32 mouse cellular contexts compared by ENCODE assay signal in genomic region chr8:110346915-110347314, GRCm38 (mm10).
"Had no signal": no experiment of that assay in that cellular context is flagged by ENCODE, and none has a peak within 500 bp of the region (broad histone marks: within the 10 kb centered on the region; RNA-seq: fewer than 3 reads in every experiment).

No protein-coding gene starts in this region.

- H3K9me3 ChIP-seq: limb, embryonic 10.5 days; limb, embryonic 12.5 days; limb, embryonic 13.5 days; limb, embryonic 15.5 days; liver, embryonic 12.5 days; liver, embryonic 13.5 days; liver, embryonic 15.5 days; lung, embryonic 15.5 days; megakaryocyte, embryonic 14.5 days; midbrain, embryonic 10.5 days; midbrain, embryonic 12.5 days; midbrain, embryonic 13.5 days; midbrain, embryonic 15.5 days had no signal

- H3K27ac ChIP-seq: left cerebral cortex, adult 2 months; limb, embryonic 10.5 days; limb, embryonic 12.5 days; limb, embryonic 13.5 days; limb, embryonic 15.5 days; liver, embryonic 12.5 days; liver, embryonic 13.5 days; liver, embryonic 14.5 days; liver, embryonic 15.5 days; lung, embryonic 15.5 days; macrophage; midbrain, embryonic 10.5 days; midbrain, embryonic 12.5 days; midbrain, embryonic 13.5 days; midbrain, embryonic 15.5 days had no signal

- DNase-seq: left cerebral cortex, postnatal 4 days; liver; liver, embryonic 13.5 days; liver, postnatal 0 days; lung, adult 18-20 months; lung, adult 2 months; lung, embryonic 14.5 days; lung, postnatal 10 days; lung, postnatal 14 days; lung, postnatal 36 days; lung, postnatal 4 days; midbrain, embryonic 14.5 days had no signal

- H3K9ac ChIP-seq: limb, embryonic 12.5 days; limb, embryonic 13.5 days; limb, embryonic 15.5 days; liver, embryonic 12.5 days; liver, embryonic 13.5 days; liver, embryonic 14.5 days; liver, embryonic 15.5 days; liver, postnatal 0 days; lung, embryonic 14.5 days; lung, embryonic 15.5 days; midbrain, embryonic 12.5 days; midbrain, embryonic 13.5 days; midbrain, embryonic 15.5 days had no signal

- H3K4me3 ChIP-seq: left cerebral cortex, adult 2 months; limb, embryonic 10.5 days; limb, embryonic 12.5 days; limb, embryonic 13.5 days; limb, embryonic 15.5 days; liver, embryonic 12.5 days; liver, embryonic 13.5 days; liver, embryonic 15.5 days; lung, embryonic 15.5 days; megakaryocyte, embryonic 14.5 days; midbrain, embryonic 10.5 days; midbrain, embryonic 12.5 days; midbrain, embryonic 13.5 days; midbrain, embryonic 15.5 days; myocyte had no signal

- H3K4me2 ChIP-seq: limb, embryonic 12.5 days; limb, embryonic 13.5 days; limb, embryonic 15.5 days; liver, embryonic 11.5 days; liver, embryonic 12.5 days; liver, embryonic 13.5 days; liver, embryonic 15.5 days; lung, embryonic 14.5 days; lung, embryonic 15.5 days; midbrain, embryonic 11.5 days; midbrain, embryonic 12.5 days; midbrain, embryonic 13.5 days; midbrain, embryonic 15.5 days had no signal

- ATAC-seq: liver, embryonic 12.5 days; liver, postnatal 0 days; lung, postnatal 0 days; midbrain, embryonic 13.5 days; midbrain, embryonic 15.5 days; midbrain, embryonic 16.5 days had no signal

- H3K36me3 ChIP-seq: limb, embryonic 10.5 days; limb, embryonic 12.5 days; limb, embryonic 13.5 days; limb, embryonic 15.5 days; liver, embryonic 12.5 days; liver, embryonic 13.5 days; liver, embryonic 15.5 days; lung, embryonic 15.5 days; midbrain, embryonic 10.5 days; midbrain, embryonic 12.5 days; midbrain, embryonic 13.5 days; midbrain, embryonic 15.5 days had no signal

- H3K4me1 ChIP-seq: limb, embryonic 12.5 days; limb, embryonic 13.5 days; limb, embryonic 15.5 days; liver, embryonic 12.5 days; liver, embryonic 13.5 days; liver, embryonic 15.5 days; lung, embryonic 15.5 days; megakaryocyte, embryonic 14.5 days; midbrain, embryonic 10.5 days; midbrain, embryonic 12.5 days; midbrain, embryonic 13.5 days; midbrain, embryonic 15.5 days had no signal

- H3K27me3 ChIP-seq: limb, embryonic 12.5 days; limb, embryonic 13.5 days; limb, embryonic 15.5 days; liver, embryonic 12.5 days; liver, embryonic 13.5 days; liver, embryonic 15.5 days; lung, embryonic 15.5 days; megakaryocyte, embryonic 14.5 days; midbrain, embryonic 12.5 days; midbrain, embryonic 13.5 days; midbrain, embryonic 15.5 days had no signal
